Mouse (Mus musculus) ES-Bruce4 (cell line): Measurements from ENCODE around the gene Kxd1.

Source experiments
- CTCF ChIP-seq: IDR thresholded peaks from one replicate; pipeline ENCODE4 v1.8.1; 2011; ENCODE audit warnings: low read depth, low read length
- EP300 ChIP-seq: IDR thresholded peaks from 2 replicates; pipeline ENCODE4 v1.6.1; 2011; ENCODE audit warnings: low read depth, low read length; ENCODE audit not compliant: insufficient read depth
- POLR2A ChIP-seq: IDR thresholded peaks from one replicate; pipeline ENCODE4 v1.8.1; 2011; ENCODE audit warnings: low read length; ENCODE audit not compliant: insufficient read depth

GRCm38 (mm10) chr8:70460606-70461005, 67.2 kb downstream of the Kxd1 start:
- TF ChIP-seq CTCF (no peak), POLR2A (no peak), EP300 (no peak)
